Mouse (Mus musculus): ENCODE data around the gene Timm8a2. TPM values are rescaled to one million over a fixed set of nuclear protein-coding genes. Genes with fewer than 3 reads are reported as not detected.
A peak's percentile ranks its signal among the peaks of the same experiment; 100 is the strongest.
"Not testable (repeated sequence)": the region's sequence is repeated elsewhere in the genome, so short reads cannot be mapped to it uniquely, and the experiment has no call there.

Timm8a2 gene
- polyA plus RNA-seq, 1 experiment from 2014 or later: not detected

DNA sequence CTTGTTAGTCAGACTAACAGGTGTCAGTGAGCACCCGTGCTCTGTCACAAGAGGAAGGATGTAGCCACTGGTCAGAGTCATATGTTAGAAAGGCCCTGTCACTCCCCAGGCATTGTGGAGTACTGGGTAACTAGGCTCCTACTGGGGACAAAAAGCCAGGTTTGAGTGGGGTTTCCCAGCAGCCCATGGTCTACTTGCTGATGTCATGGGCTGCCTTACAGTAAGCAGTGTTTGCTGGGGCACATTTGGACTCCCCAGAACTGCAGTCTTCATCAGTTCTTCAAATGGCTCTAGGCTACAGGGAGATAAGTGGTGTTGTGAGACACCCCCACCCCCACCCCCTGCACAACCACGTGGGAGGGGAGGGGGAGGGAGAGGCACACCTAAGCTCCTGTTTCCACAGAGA is 23.5 kb downstream of the Timm8a2 start:
- DNase-seq (ENCODE audit: low spot score): no peak
- Histone ChIP-seq H3K9me3 (ENCODE audit: control insufficient read depth, low read length) (no peaks in the 10 kb centered on the region), H3K36me3 (ENCODE audit: control insufficient read depth, insufficient read depth, low read length) (no peaks in the 10 kb centered on the region), H3K27ac (ENCODE audit: low read depth) (no peak overlapping the region), H3K27me3 (replicated peaks; ENCODE audit: control insufficient read depth, insufficient read depth, low read length) (no peaks in the 10 kb centered on the region), H3K9ac (ENCODE audit: low read length) (no peak overlapping the region), H3K4me3 (ENCODE audit: low read depth, low read length) (no peak overlapping the region), H3K4me2 (ENCODE audit: low read length) (no peak overlapping the region), H3K4me1 (replicated peaks; ENCODE audit: control insufficient read depth, insufficient read depth, low read length) (no peaks in the 10 kb centered on the region)
- WGBS: 23% methylated on average over 2 of the region's 2 CpGs
- ATAC-seq (replicated peaks; ENCODE audit: low FRiP score, low TSS enrichment, low read depth): no peak

DNA sequence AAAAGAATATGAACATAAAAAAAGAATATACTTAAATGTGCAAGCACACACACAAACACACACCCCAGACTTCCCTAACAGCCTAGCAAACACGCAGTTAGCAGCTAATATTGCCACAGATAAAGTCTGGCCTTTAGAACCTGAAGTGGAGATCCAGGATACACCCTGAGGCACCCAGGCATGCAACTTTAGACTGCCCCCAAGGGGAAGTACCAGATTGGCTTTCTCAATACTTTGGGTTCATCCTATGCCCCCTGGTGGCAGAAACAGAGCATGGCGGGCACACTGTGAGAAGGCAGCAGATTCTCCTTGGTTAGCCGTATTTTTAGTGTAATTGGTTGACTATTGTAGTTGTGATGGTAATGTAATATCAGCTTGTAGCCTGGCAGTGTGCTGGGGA is 26.2 kb downstream of the Timm8a2 start:
- Histone ChIP-seq H3K27me3 (replicated peaks; ENCODE audit: control insufficient read depth, insufficient read depth, low read length) (no peaks in the 10 kb centered on the region), H3K36me3 (ENCODE audit: control insufficient read depth, insufficient read depth, low read length) (no peaks in the 10 kb centered on the region), H3K4me3 (ENCODE audit: low read depth, low read length) (no peak overlapping the region), H3K4me1 (replicated peaks; ENCODE audit: control insufficient read depth, insufficient read depth, low read length) (no peaks in the 10 kb centered on the region), H3K9me3 (ENCODE audit: control insufficient read depth, low read length) (no peaks in the 10 kb centered on the region), H3K27ac (ENCODE audit: low read depth) (no peak overlapping the region), H3K9ac (ENCODE audit: low read length) (no peak overlapping the region), H3K4me2 (ENCODE audit: low read length) (no peak overlapping the region)
- WGBS: 4% methylated on average over 3 of the region's 3 CpGs
- ATAC-seq (replicated peaks; ENCODE audit: low FRiP score, low TSS enrichment, low read depth): no peak; the same call in 1 of the 2 replicates
- peak; percentile 90 for DNase-seq (ENCODE audit: low spot score)

DNA sequence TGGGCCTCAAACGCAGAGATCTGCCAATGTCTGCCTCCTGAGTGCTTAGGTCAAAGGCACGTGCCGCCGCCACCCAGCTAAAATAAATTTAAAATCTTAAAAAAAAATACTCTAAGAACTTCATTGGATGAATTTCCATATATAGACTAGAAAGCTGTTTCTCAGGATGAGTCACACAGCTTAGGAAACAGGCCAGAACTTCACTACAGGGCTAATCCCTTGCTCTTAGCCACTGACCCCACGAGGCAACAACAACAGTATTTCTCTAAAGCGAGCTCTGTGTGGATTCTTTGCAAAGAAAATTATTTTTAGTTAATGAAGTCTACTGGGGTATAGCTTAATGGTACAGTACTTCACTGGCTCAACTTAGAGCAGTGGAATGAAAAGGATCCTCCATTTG is 26.9 kb downstream of the Timm8a2 start:
- ATAC-seq (replicated peaks; ENCODE audit: low FRiP score, low TSS enrichment, low read depth) (no peak), DNase-seq (ENCODE audit: low spot score) (no peak)
- Histone ChIP-seq H3K9ac (ENCODE audit: low read length) (no peak overlapping the region), H3K36me3 (ENCODE audit: control insufficient read depth, insufficient read depth, low read length) (no peaks in the 10 kb centered on the region), H3K9me3 (ENCODE audit: control insufficient read depth, low read length) (no peaks in the 10 kb centered on the region), H3K4me1 (replicated peaks; ENCODE audit: control insufficient read depth, insufficient read depth, low read length) (no peaks in the 10 kb centered on the region), H3K27me3 (replicated peaks; ENCODE audit: control insufficient read depth, insufficient read depth, low read length) (no peaks in the 10 kb centered on the region), H3K4me2 (ENCODE audit: low read length) (no peak overlapping the region), H3K4me3 (ENCODE audit: low read depth, low read length) (no peak overlapping the region), H3K27ac (ENCODE audit: low read depth) (no peak overlapping the region)
- 78% methylated on average over 6 of the region's 6 CpGs for WGBS

DNA sequence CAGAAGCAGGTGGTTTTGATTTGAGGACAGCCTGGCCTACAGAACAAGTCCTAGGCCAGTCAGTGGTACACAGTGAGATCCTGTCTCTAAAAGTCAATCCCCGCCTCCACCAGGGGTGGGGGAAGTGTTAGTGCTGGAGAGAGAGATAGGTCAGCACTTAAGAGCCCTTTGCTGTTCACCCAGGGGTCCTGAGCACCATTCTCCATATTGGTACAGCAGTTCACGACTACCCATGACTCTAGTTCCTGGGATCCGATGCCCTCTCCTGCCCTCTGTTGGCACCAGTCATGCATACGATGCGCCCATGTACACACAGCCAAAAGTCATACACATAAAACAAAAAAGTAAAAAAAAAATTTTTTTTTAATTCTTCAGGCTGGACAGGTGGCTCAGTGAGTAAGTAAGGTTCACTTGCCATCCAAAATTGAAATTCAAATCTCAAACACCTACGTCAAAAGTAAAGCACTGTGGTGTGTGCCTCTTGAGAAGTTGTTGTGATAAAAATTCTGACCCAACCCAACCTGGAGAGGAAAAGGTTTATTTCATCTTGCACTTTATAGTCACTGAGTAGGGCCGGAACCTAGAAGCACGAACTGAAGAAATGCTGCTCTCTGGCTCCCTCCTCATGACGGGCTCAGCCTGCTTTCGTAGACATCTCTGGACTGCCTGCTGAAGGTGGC is 28.1 kb downstream of the Timm8a2 start:
- no peaks in the 10 kb centered on the region for H3K36me3 ChIP-seq (ENCODE audit: control insufficient read depth, insufficient read depth, low read length)
- no peak overlapping the region for H3K4me3 ChIP-seq (ENCODE audit: low read depth, low read length)
- DNase-seq (ENCODE audit: low spot score) (no peak), ATAC-seq (replicated peaks; ENCODE audit: low FRiP score, low TSS enrichment, low read depth) (no peak)
- H3K4me1 ChIP-seq (replicated peaks; ENCODE audit: control insufficient read depth, insufficient read depth, low read length): no peaks in the 10 kb centered on the region
- no peak overlapping the region for H3K9ac ChIP-seq (ENCODE audit: low read length)
- no peaks in the 10 kb centered on the region for H3K9me3 ChIP-seq (ENCODE audit: control insufficient read depth, low read length)
- no peak overlapping the region for H3K27ac ChIP-seq (ENCODE audit: low read depth)
- WGBS: 82% methylated on average over 10 of the region's 10 CpGs
- H3K4me2 ChIP-seq (ENCODE audit: low read length): no peak overlapping the region
- no peaks in the 10 kb centered on the region for H3K27me3 ChIP-seq (replicated peaks; ENCODE audit: control insufficient read depth, insufficient read depth, low read length)

DNA sequence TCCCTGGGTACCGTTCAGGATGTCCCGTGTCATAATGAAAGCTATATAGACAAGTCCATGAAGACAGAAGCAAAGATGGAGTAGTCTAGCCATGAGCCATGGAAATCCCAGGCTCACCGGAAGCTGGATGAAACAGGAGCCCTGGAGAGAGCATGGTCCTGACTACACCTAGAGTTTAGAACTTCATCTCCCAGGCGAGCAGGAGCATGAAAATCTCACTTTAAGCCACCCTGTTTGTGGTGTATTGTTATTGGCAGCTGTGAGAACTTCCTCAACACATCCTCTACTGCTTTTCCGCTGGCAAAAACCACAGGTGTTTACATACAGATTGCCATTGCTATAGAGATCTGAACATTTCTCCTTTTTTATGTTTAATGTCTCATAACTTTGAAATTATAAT is 29.1 kb downstream of the Timm8a2 start:
- ATAC-seq (replicated peaks; ENCODE audit: low FRiP score, low TSS enrichment, low read depth): no peak

DNA sequence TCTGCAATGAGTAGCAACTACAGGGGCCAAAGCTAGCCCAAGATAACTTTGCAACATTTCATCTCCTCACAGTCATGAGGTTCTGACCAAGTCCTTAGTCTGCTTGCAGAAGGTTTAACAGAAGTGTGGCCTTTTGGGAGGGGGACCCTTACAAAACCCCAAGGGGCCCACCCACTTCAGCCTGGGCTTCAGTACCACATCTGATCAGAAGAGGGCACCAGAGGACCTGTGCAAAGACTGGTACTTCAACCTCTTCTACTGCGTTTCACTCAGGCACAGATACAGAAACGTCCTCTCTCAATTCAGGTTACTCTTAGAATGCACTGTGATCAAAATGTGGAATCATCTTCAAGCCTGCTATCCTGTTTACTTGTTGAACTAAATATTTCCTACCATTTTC is 30.0 kb downstream of the Timm8a2 start:
- H3K36me3 ChIP-seq (ENCODE audit: control insufficient read depth, insufficient read depth, low read length): no peaks in the 10 kb centered on the region
- no peak overlapping the region for H3K4me3 ChIP-seq (ENCODE audit: low read depth, low read length)
- ATAC-seq (replicated peaks; ENCODE audit: low FRiP score, low TSS enrichment, low read depth): no peak
- H3K4me1 ChIP-seq (replicated peaks; ENCODE audit: control insufficient read depth, insufficient read depth, low read length): no peaks in the 10 kb centered on the region
- H3K9ac ChIP-seq (ENCODE audit: low read length): no peak overlapping the region
- 2% methylated on average over 2 of the region's 2 CpGs for WGBS
- no peaks in the 10 kb centered on the region for H3K27me3 ChIP-seq (replicated peaks; ENCODE audit: control insufficient read depth, insufficient read depth, low read length)
- H3K9me3 ChIP-seq (ENCODE audit: control insufficient read depth, low read length): no peaks in the 10 kb centered on the region
- DNase-seq (ENCODE audit: low spot score): peak; percentile 89
- no peak overlapping the region for H3K4me2 ChIP-seq (ENCODE audit: low read length)
- no peak overlapping the region for H3K27ac ChIP-seq (ENCODE audit: low read depth)

More for the DNA sequence above, 29.1 kb downstream of the Timm8a2 start:
- Histone ChIP-seq H3K27me3 (replicated peaks; ENCODE audit: control insufficient read depth, insufficient read depth, low read length) (no peaks in the 10 kb centered on the region), H3K4me1 (replicated peaks; ENCODE audit: control insufficient read depth, insufficient read depth, low read length) (no peaks in the 10 kb centered on the region), H3K9me3 (ENCODE audit: control insufficient read depth, low read length) (no peaks in the 10 kb centered on the region), H3K27ac (ENCODE audit: low read depth) (no peak overlapping the region), H3K4me3 (ENCODE audit: low read depth, low read length) (no peak overlapping the region), H3K9ac (ENCODE audit: low read length) (no peak overlapping the region), H3K36me3 (ENCODE audit: control insufficient read depth, insufficient read depth, low read length) (no peaks in the 10 kb centered on the region), H3K4me2 (ENCODE audit: low read length) (no peak overlapping the region)
- 78% methylated on average over 5 of the region's 5 CpGs for WGBS
- DNase-seq (ENCODE audit: low spot score): no peak

DNA sequence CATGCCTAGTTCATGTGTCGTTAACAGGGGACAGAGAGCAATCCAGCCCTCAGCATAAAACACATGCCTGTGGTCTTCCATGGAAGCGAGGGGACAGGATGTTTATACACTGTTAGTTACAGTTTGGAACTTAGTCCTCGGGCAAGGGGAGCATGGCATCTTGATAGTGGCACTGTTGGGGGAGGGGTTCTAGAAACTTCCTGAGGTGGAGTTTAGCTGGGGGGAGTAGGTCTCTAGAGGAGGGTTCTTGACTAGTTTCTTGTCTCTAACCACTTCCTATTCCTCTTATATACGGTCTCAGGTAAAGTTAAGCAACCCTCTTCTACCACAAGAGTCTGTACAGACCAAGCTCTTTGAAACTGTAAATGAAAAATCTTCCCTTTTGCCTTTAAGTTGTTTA is 31.8 kb downstream of the Timm8a2 start:
- no peak overlapping the region for H3K4me3 ChIP-seq (ENCODE audit: low read depth, low read length)
- H3K9me3 ChIP-seq (ENCODE audit: control insufficient read depth, low read length): no peaks in the 10 kb centered on the region
- ATAC-seq (replicated peaks; ENCODE audit: low FRiP score, low TSS enrichment, low read depth) (no peak), DNase-seq (ENCODE audit: low spot score) (no peak)
- no peak overlapping the region for H3K4me2 ChIP-seq (ENCODE audit: low read length)
- H3K9ac ChIP-seq (ENCODE audit: low read length): no peak overlapping the region
- H3K4me1 ChIP-seq (replicated peaks; ENCODE audit: control insufficient read depth, insufficient read depth, low read length): no peaks in the 10 kb centered on the region
- WGBS: 51% methylated on average over 4 of the region's 4 CpGs
- no peaks in the 10 kb centered on the region for H3K36me3 ChIP-seq (ENCODE audit: control insufficient read depth, insufficient read depth, low read length)
- no peaks in the 10 kb centered on the region for H3K27me3 ChIP-seq (replicated peaks; ENCODE audit: control insufficient read depth, insufficient read depth, low read length)
- no peak overlapping the region for H3K27ac ChIP-seq (ENCODE audit: low read depth)

DNA sequence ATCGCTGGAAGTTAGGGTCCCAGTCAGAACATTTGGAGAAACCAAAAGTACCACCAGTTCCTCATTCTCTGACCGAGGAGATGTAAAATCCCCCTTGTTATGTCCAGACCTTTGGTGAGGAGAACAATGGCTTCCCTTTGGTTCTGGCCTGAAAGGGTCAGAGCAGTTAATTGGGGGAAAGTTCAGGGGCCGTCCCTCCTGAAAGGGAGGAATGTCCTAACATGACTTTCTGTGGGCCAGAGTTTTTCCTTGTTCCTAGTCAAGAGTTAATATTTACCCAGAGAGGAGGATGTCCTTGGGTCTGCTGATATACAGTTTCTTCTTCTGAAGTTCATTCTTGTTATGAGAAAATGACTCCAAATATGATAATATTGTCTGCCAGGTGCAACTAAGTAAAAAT is 33.6 kb downstream of the Timm8a2 start:
- not testable (repeated sequence) for H3K4me1 ChIP-seq (replicated peaks; ENCODE audit: control insufficient read depth, insufficient read depth, low read length); H3K27me3 ChIP-seq (replicated peaks; ENCODE audit: control insufficient read depth, insufficient read depth, low read length); H3K4me2 ChIP-seq (ENCODE audit: low read length); H3K27ac ChIP-seq (ENCODE audit: low read depth); H3K4me3 ChIP-seq (ENCODE audit: low read depth, low read length); DNase-seq (ENCODE audit: low spot score); H3K36me3 ChIP-seq (ENCODE audit: control insufficient read depth, insufficient read depth, low read length); ATAC-seq (replicated peaks; ENCODE audit: low FRiP score, low TSS enrichment, low read depth); H3K9ac ChIP-seq (ENCODE audit: low read length); H3K9me3 ChIP-seq (ENCODE audit: control insufficient read depth, low read length)
- 66% methylated on average over 3 of the region's 3 CpGs for WGBS

Data from intestine, embryonic 14.5 days (tissue).